Mouse (Mus musculus): ENCODE measurements around the gene 4921524J17Rik. TPM values are rescaled to one million over a fixed set of nuclear protein-coding genes. Genes with fewer than 3 reads are reported as not detected.

4921524J17Rik gene
- total and polyA plus RNA-seq, 3 experiments, result 14.6 to 21.9 TPM; not detected in 1

- no peaks in the 10 kb centered on the region for H3K4me1 ChIP-seq (ENCODE audit: control insufficient read depth in 1 of 2, insufficient read depth in 2 of 2, low read length in 2 of 2)
- H3K27me3 ChIP-seq (ENCODE audit: control insufficient read depth in 1 of 2, insufficient read depth in 2 of 2, low read length in 2 of 2), result no peaks in the 10 kb centered on the region
- H3K79me2 ChIP-seq (ENCODE audit: control insufficient read depth, insufficient read depth, low read length, poor library complexity), result no peaks in the 10 kb centered on the region
- TF ChIP-seq ZNF384 (IDR thresholded peaks at IDR 0.05; ENCODE audit: low read depth, low read length), result no peak; the same call in 1 of the 2 replicates
- no peak for TF ChIP-seq ZKSCAN1 (IDR thresholded peaks at IDR 0.05; ENCODE audit: low read depth, low read length)
- TF ChIP-seq TAL1 (IDR thresholded peaks at IDR 0.05; ENCODE audit: low read length), result no peak
- no peak for TF ChIP-seq TCF12 (IDR thresholded peaks at IDR 0.05; ENCODE audit: low read depth, low read length)
- no peak for TF ChIP-seq BHLHE40 (IDR thresholded peaks at IDR 0.05; ENCODE audit: borderline replicate concordance, low read depth, low read length)
- TF ChIP-seq CHD2 (IDR thresholded peaks at IDR 0.05; ENCODE audit: low read length), result no peak
- TF ChIP-seq MEF2A (IDR thresholded peaks at IDR 0.05; ENCODE audit: extremely low read depth, insufficient replicate concordance, low read depth, low read length, poor library complexity, severe bottlenecking), result no peak
- TF ChIP-seq KAT2A (conservative IDR thresholded peaks at IDR 0.05; ENCODE audit: low read depth, low read length), result no peak
- TF ChIP-seq POLR2A (IDR thresholded peaks at IDR 0.05; ENCODE audit: control insufficient read depth in 1 of 2, insufficient read depth in 1 of 2, low read depth in 1 of 2, low read length in 2 of 2, poor library complexity in 1 of 2), result no peak
- no peak for TF ChIP-seq USF2 (IDR thresholded peaks at IDR 0.05; ENCODE audit: borderline replicate concordance in 1 of 2, insufficient read depth in 1 of 2, low read depth in 1 of 2, low read length in 2 of 2)
- no peak overlapping the region for H3K4me3 ChIP-seq (ENCODE audit: control insufficient read depth in 1 of 2, insufficient read depth in 1 of 2, low read depth in 2 of 2, low read length in 2 of 2)
- H3K9me3 ChIP-seq (replicated peaks; ENCODE audit: insufficient read depth, low read length), result no peaks in the 10 kb centered on the region
- no peak overlapping the region for H3K27ac ChIP-seq (ENCODE audit: control insufficient read depth, low read depth, low read length)
- H3K9ac ChIP-seq (ENCODE audit: control insufficient read depth, low read depth, low read length, poor library complexity, severe bottlenecking), result no peak overlapping the region
- DNase-seq (ENCODE audit: low read depth, low spot score), result no peak
- H3K36me3 ChIP-seq (ENCODE audit: control insufficient read depth in 1 of 2, insufficient read depth in 2 of 2, low read length in 2 of 2), result no peaks in the 10 kb centered on the region
Measured at GRCm38 (mm10) chr8:85452328-85452727, 19.7 kb upstream of the 4921524J17Rik start.

GRCm38 (mm10) chr8:85450335-85450734 lies 17.7 kb upstream of the 4921524J17Rik start:
- Histone ChIP-seq H3K36me3 (ENCODE audit: control insufficient read depth in 1 of 2, insufficient read depth in 2 of 2, low read length in 2 of 2) (no peaks in the 10 kb centered on the region), H3K79me2 (ENCODE audit: control insufficient read depth, insufficient read depth, low read length, poor library complexity) (no peaks in the 10 kb centered on the region), H3K9ac (ENCODE audit: control insufficient read depth, low read depth, low read length, poor library complexity, severe bottlenecking) (no peak overlapping the region), H3K27ac (ENCODE audit: control insufficient read depth, low read depth, low read length) (no peak overlapping the region), H3K4me3 (ENCODE audit: control insufficient read depth in 1 of 2, insufficient read depth in 1 of 2, low read depth in 2 of 2, low read length in 2 of 2) (no peak overlapping the region), H3K4me1 (ENCODE audit: control insufficient read depth in 1 of 2, insufficient read depth in 2 of 2, low read length in 2 of 2) (no peaks in the 10 kb centered on the region), H3K9me3 (replicated peaks; ENCODE audit: insufficient read depth, low read length) (no peaks in the 10 kb centered on the region), H3K27me3 (ENCODE audit: control insufficient read depth in 1 of 2, insufficient read depth in 2 of 2, low read length in 2 of 2) (no peaks in the 10 kb centered on the region)
- peak; percentile 59 for DNase-seq (ENCODE audit: low read depth, low spot score)
- TF ChIP-seq MAZ (IDR thresholded peaks at IDR 0.05; ENCODE audit: low read depth, low read length) (no peak), USF1 (IDR thresholded peaks at IDR 0.05; ENCODE audit: low read depth, low read length) (peak; percentile 60; the same call in 1 of the 2 replicates), CHD1 (IDR thresholded peaks at IDR 0.05; ENCODE audit: low read depth, low read length) (no peak), NELFE (IDR thresholded peaks at IDR 0.05; ENCODE audit: low read depth, low read length) (no peak)

All from MEL (cell line).